In genomic region chr15:9246345-9246744, GRCm38 (mm10) we compare ENCODE assay signal across 38 mouse cellular contexts. TPM values are rescaled to one million over a fixed set of nuclear protein-coding genes. Genes with fewer than 3 reads are reported as not detected.
"Had no signal": no experiment of that assay in that cellular context is flagged by ENCODE, and none has a peak within 500 bp of the region (broad histone marks: within the 10 kb centered on the region; RNA-seq: fewer than 3 reads in every experiment).

No protein-coding gene starts in this region.

- H3K9me3 ChIP-seq: embryonic facial prominence, embryonic 12.5 days; embryonic facial prominence, embryonic 13.5 days; embryonic facial prominence, embryonic 15.5 days; forebrain, embryonic 12.5 days; forebrain, embryonic 13.5 days; forebrain, embryonic 15.5 days; heart, embryonic 10.5 days had no signal

- H3K4me1 ChIP-seq: embryonic facial prominence, embryonic 10.5 days; embryonic facial prominence, embryonic 12.5 days; embryonic facial prominence, embryonic 13.5 days; embryonic facial prominence, embryonic 15.5 days; forebrain, embryonic 10.5 days; forebrain, embryonic 12.5 days; forebrain, embryonic 13.5 days; forebrain, embryonic 15.5 days; heart, embryonic 10.5 days had no signal

- DNase-seq: cerebellum, adult 9-10 months; cerebellum, adult 9-11 months; cerebellum, postnatal 10 days; cerebellum, postnatal 14 days; cerebellum, postnatal 25 days; cerebellum, postnatal 36 days; embryo, embryonic 11 days; forebrain, postnatal 0 days; gastrocnemius, postnatal 10 days; gastrocnemius, postnatal 14 days; gastrocnemius, postnatal 25 days; gastrocnemius, postnatal 36 days; heart, adult 11 months; heart, adult 18-20 months; heart, adult 2 months had no signal

- H3K4me3 ChIP-seq: embryonic facial prominence, embryonic 10.5 days; embryonic facial prominence, embryonic 12.5 days; embryonic facial prominence, embryonic 13.5 days; embryonic facial prominence, embryonic 15.5 days; erythroblast, embryonic 14.5 days; forebrain, embryonic 10.5 days; forebrain, embryonic 12.5 days; forebrain, embryonic 13.5 days; forebrain, embryonic 15.5 days; heart, adult 2 months; heart, embryonic 10.5 days had no signal

- H3K9ac ChIP-seq: embryonic facial prominence, embryonic 12.5 days; embryonic facial prominence, embryonic 13.5 days; embryonic facial prominence, embryonic 15.5 days; forebrain, embryonic 12.5 days; forebrain, embryonic 13.5 days; forebrain, embryonic 15.5 days; forebrain, postnatal 0 days had no signal

- H3K4me2 ChIP-seq: embryonic facial prominence, embryonic 12.5 days; embryonic facial prominence, embryonic 13.5 days; embryonic facial prominence, embryonic 15.5 days; forebrain, embryonic 12.5 days; forebrain, embryonic 13.5 days; forebrain, embryonic 15.5 days had no signal

- H3K27ac ChIP-seq: embryonic facial prominence, embryonic 10.5 days; embryonic facial prominence, embryonic 12.5 days; embryonic facial prominence, embryonic 13.5 days; embryonic facial prominence, embryonic 15.5 days; forebrain, embryonic 10.5 days; forebrain, embryonic 12.5 days; forebrain, embryonic 13.5 days; forebrain, embryonic 15.5 days; heart, adult 2 months; heart, embryonic 10.5 days had no signal

- H3K27me3 ChIP-seq: embryonic facial prominence, embryonic 12.5 days; embryonic facial prominence, embryonic 13.5 days; embryonic facial prominence, embryonic 15.5 days; forebrain, embryonic 12.5 days; forebrain, embryonic 13.5 days; forebrain, embryonic 15.5 days had no signal

- H3K36me3 ChIP-seq: embryonic facial prominence, embryonic 10.5 days; embryonic facial prominence, embryonic 12.5 days; embryonic facial prominence, embryonic 13.5 days; embryonic facial prominence, embryonic 15.5 days; forebrain, embryonic 10.5 days; forebrain, embryonic 12.5 days; forebrain, embryonic 15.5 days; heart, embryonic 10.5 days had no signal

RNA-seq across cellular contexts. Expression of gene Ugt3a1, which starts 30.3 kb away (rescaled TPM):
- total RNA-seq: common myeloid progenitor, adult 5-6 weeks; forebrain, postnatal 0 days; gastrocnemius, adult 18-20 months; gastrocnemius, adult 8-10 months; gastrocnemius, postnatal 10 days; gastrocnemius, postnatal 14 days; gastrocnemius, postnatal 25 days; gastrocnemius, postnatal 36 days; gastrocnemius, postnatal 4 days; granulocyte monocyte progenitor cell, adult 5-6 weeks; heart, adult 18-20 months; heart, adult 2 months; heart, adult 8-10 months had no signal
- polyA plus RNA-seq: cortical plate, adult 2 months; embryonic facial prominence, embryonic 10.5 days; embryonic facial prominence, embryonic 11.5 days; embryonic facial prominence, embryonic 12.5 days; embryonic facial prominence, embryonic 13.5 days; embryonic facial prominence, embryonic 14.5 days; erythroblast, embryonic 14.5 days; forebrain, embryonic 10.5 days; forebrain, embryonic 11.5 days; forebrain, embryonic 12.5 days; forebrain, embryonic 13.5 days; forebrain, embryonic 14.5 days; forebrain, embryonic 15.5 days; forebrain, embryonic 16.5 days; forebrain, postnatal 0 days; frontal cortex, adult 2 months; heart, adult 2 months; heart, embryonic 10.5 days had no signal
